Mouse (Mus musculus) testis, adult 2 months (tissue): Measurements from ENCODE around the gene Pcsk7. TPM values are rescaled to one million over a fixed set of nuclear protein-coding genes. Genes with fewer than 3 reads are reported as not detected.

ENCODE experiments used
- H3K27ac ChIP-seq: fragments of 200-500 bp; 2 replicates; pipeline ENCODE4 v1.5.1; 2012; ENCODE audit warnings: low read depth, low read length; ENCODE audit not compliant: control insufficient read depth, insufficient read depth
- H3K27me3 ChIP-seq: fragments of 200-500 bp; 2 replicates; pipeline ENCODE4 v1.6.1; 2012; ENCODE audit warnings: mild to moderate bottlenecking, low read length, moderate library complexity; ENCODE audit not compliant: control insufficient read depth, insufficient read depth
- H3K36me3 ChIP-seq: fragments of 200-500 bp; 2 replicates; pipeline ENCODE4 v1.6.1; 2012; ENCODE audit warnings: mild to moderate bottlenecking, low read length; ENCODE audit not compliant: control insufficient read depth, insufficient read depth
- H3K4me1 ChIP-seq: fragments of 200-500 bp; 2 replicates; pipeline ENCODE4 v1.6.1; 2012; ENCODE audit warnings: low read length; ENCODE audit not compliant: control insufficient read depth, insufficient read depth
- H3K4me3 ChIP-seq: fragments of 200-500 bp; 2 replicates; pipeline ENCODE4 v1.5.1; 2012; ENCODE audit warnings: low read depth, mild to moderate bottlenecking, low read length, moderate library complexity, mixed read lengths; ENCODE audit not compliant: control insufficient read depth
- CTCF ChIP-seq: fragments of 200-500 bp; IDR thresholded peaks from 2 replicates; pipeline ENCODE4 v1.5.1; 2012; ENCODE audit warnings: low read depth, mild to moderate bottlenecking, inconsistent platforms, low read length, moderate library complexity; ENCODE audit not compliant: control insufficient read depth, insufficient read depth, insufficient replicate concordance
- POLR2A ChIP-seq: fragments of 200-500 bp; IDR thresholded peaks from 2 replicates; pipeline ENCODE4 v1.6.1; 2012; ENCODE audit warnings: low read depth, mild to moderate bottlenecking, inconsistent platforms, low read length, moderate library complexity; ENCODE audit not compliant: control insufficient read depth
- polyA plus RNA-seq: library from polyadenylated mRNA; depleted of rRNA; stranded (reverse); fragments of >200 nt; gene quantifications from 2 replicates; pipeline ENCODE4 v1.2.3, GENCODE M21; 2012; rRNA removed

Gene Pcsk7
- polyA plus RNA-seq, 1 experiment = 39.0 TPM

DNA sequence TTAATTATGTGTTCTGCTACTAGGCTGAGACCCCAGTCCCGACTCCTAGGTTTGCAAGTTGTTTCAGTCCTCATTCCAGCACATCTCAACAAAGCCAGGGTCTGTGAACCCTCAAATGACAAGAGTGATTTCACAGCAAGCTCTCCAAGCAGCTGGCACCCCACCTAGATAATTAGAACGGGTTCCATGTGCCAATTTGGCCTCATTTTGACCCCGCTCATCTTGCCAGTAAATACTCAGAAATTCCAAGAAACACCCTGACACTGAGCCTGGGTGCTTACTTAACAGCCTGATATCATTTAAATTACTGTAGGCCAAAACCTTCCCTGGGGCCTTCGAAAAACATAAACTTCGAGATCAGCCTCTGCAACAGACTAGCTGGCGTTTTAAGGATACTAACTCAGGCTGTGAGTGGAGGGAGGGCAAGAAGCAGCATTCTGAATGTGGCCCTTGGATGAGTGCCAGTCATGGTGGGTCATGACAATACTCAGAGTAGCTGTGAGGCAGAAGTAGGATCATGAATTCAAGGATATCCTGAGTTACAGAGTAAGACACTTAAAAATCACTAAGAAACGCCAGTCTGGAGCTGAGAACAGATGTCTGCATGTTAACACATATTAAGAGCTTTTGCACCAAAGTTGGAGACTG lies 51.9 kb downstream of the Pcsk7 start:
- Histone ChIP-seq H3K4me3 (no peak overlapping the region), H3K4me1 (peaks cover 3% of the 10 kb centered on the region), H3K27me3 (no peaks in the 10 kb centered on the region), H3K36me3 (no peaks in the 10 kb centered on the region), H3K27ac (no peak overlapping the region)
- TF ChIP-seq CTCF (no peak), POLR2A (no peak)

DNA sequence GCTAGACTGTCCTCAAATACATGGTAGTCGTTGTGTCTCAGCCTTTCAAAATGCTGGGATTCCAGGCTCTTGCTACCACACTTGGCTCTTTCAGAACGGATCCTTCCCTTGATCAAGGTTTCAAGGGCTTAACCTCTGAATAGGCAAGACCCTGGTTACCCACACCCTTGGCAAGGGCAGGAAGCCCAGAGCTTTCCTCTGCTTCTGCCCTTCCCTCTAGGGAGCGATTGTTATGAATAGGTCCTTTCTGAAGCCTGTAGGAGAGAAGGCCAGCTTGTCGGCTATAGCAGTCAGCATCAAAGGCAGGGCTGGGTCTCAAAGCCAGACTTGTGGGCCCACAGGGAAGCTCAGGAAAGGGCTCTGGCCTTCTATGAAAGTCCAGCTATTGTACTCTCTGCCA lies 52.6 kb downstream of the Pcsk7 start:
- no peak overlapping the region for H3K4me3 ChIP-seq
- H3K27ac ChIP-seq = no peak overlapping the region

GRCm38 (mm10) chr9:45959661-45960060 lies 53.4 kb downstream of the Pcsk7 start:
- TF ChIP-seq CTCF = no peak
- no peak for TF ChIP-seq POLR2A
- no peaks in the 10 kb centered on the region for H3K36me3 ChIP-seq
- H3K27ac ChIP-seq = no peak overlapping the region
- peaks cover 3% of the 10 kb centered on the region; the same call in 1 of the 2 replicates for H3K4me1 ChIP-seq
- no peaks in the 10 kb centered on the region for H3K27me3 ChIP-seq
- H3K4me3 ChIP-seq = no peak overlapping the region

More for the DNA sequence above, 52.6 kb downstream of the Pcsk7 start:
- no peak for TF ChIP-seq POLR2A
- TF ChIP-seq CTCF = no peak
- H3K36me3 ChIP-seq = no peaks in the 10 kb centered on the region
- H3K4me1 ChIP-seq = peaks cover 3% of the 10 kb centered on the region; the same call in 1 of the 2 replicates
- no peaks in the 10 kb centered on the region for H3K27me3 ChIP-seq

DNA sequence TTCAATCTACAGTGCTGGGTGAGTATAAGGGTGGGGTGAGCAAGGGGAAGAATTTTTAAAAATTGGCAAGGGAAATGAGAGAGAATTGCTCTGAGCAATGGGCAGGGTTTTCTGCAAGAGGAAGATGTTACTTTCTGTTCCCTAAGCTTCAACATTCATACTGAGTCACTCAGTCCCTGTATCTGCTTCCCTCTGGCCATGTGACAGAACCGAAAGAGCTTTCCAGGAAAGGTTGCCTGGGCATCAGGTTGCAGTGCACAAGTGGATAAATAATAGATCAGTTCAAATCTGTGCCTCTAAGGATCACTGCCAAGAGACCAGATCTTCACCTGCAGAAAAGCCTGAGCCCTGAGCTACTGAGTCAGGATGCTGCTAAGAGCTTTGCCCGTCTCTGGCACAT lies 55.6 kb downstream of the Pcsk7 start:
- no peak overlapping the region for H3K27ac ChIP-seq
- H3K27me3 ChIP-seq = no peaks in the 10 kb centered on the region
- H3K4me3 ChIP-seq = no peak overlapping the region
- TF ChIP-seq POLR2A = no peak
- TF ChIP-seq CTCF = no peak
- H3K4me1 ChIP-seq = no peaks in the 10 kb centered on the region
- no peaks in the 10 kb centered on the region for H3K36me3 ChIP-seq

DNA sequence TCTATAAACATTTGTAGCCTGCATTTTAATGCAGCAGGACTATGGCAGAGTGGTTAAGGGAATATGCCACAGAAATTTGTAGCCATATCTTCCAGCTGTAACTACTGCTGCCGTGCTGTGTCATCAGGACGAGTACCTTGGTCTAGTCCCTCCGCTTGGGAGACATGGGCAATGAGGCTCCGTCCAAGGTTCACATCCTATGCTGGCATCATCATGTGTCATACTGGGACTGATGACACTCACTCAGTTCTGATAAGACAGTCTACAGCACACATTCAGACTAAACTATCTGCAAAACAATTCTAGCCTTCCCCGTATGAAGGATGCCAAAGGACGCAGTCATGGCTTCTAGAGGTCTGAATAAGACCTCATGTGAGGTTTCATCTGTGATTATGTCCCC lies 57.3 kb downstream of the Pcsk7 start:
- H3K27me3 ChIP-seq = no peaks in the 10 kb centered on the region

DNA sequence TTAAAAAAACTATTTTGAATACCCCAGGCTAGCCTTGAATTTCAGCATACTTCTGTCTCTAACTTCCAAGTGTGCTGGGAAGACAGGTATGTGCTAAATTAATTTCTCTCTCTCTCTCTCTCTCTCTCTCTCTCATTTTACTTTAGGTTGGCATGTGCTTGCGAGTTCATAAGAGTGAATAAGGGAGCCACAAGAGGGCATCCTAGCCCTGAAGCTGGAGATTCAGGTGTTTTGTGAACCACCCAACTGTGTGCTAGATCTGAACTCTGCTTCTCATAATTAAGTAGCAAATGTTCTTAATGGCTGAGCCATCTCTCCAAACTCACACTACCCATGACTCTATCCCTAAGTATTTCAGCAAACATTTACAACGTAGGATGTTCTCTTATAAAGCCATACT lies 70.6 kb downstream of the Pcsk7 start:
- H3K36me3 ChIP-seq = no peaks in the 10 kb centered on the region; the same call in none of the 2 replicates
- no peak overlapping the region for H3K4me3 ChIP-seq
- no peaks in the 10 kb centered on the region for H3K27me3 ChIP-seq
- H3K27ac ChIP-seq = no peak overlapping the region
- H3K4me1 ChIP-seq = no peaks in the 10 kb centered on the region
- no peak for TF ChIP-seq CTCF
- no peak for TF ChIP-seq POLR2A

More for the DNA sequence above, 57.3 kb downstream of the Pcsk7 start:
- TF ChIP-seq POLR2A (no peak), CTCF (no peak)
- no peak overlapping the region for H3K27ac ChIP-seq
- H3K36me3 ChIP-seq = peaks cover under 1% of the 10 kb centered on the region
- H3K4me3 ChIP-seq = no peak overlapping the region
- no peaks in the 10 kb centered on the region for H3K4me1 ChIP-seq

Other genes starting within 250 kb of the Pcsk7 start
- 64.5 and 69.5 TPM in 2 replicates for gene Cep164, start 77.8 kb upstream of the Pcsk7 start, polyA plus RNA-seq
- gene Bace1, start 67.9 kb upstream of the Pcsk7 start, polyA plus RNA-seq = 0.75 and 1.8 TPM in 2 replicates
- gene Rnf214, start 414 bp downstream of the Pcsk7 start, polyA plus RNA-seq = 22.3 and 22.7 TPM in 2 replicates
- gene Tagln, start 29.6 kb downstream of the Pcsk7 start, polyA plus RNA-seq = 18.3 and 49.8 TPM in 2 replicates
- gene Sidt2, start 48.8 kb downstream of the Pcsk7 start, polyA plus RNA-seq = 350 and 414 TPM in 2 replicates
- gene Pafah1b2, start 106.2 kb downstream of the Pcsk7 start, polyA plus RNA-seq = 210 and 246 TPM in 2 replicates
- gene Sik3, start 106.3 kb downstream of the Pcsk7 start, polyA plus RNA-seq = 30.1 and 30.4 TPM in 2 replicates